Mouse (Mus musculus): Measurements from ENCODE around the gene Uevld.

DNA sequence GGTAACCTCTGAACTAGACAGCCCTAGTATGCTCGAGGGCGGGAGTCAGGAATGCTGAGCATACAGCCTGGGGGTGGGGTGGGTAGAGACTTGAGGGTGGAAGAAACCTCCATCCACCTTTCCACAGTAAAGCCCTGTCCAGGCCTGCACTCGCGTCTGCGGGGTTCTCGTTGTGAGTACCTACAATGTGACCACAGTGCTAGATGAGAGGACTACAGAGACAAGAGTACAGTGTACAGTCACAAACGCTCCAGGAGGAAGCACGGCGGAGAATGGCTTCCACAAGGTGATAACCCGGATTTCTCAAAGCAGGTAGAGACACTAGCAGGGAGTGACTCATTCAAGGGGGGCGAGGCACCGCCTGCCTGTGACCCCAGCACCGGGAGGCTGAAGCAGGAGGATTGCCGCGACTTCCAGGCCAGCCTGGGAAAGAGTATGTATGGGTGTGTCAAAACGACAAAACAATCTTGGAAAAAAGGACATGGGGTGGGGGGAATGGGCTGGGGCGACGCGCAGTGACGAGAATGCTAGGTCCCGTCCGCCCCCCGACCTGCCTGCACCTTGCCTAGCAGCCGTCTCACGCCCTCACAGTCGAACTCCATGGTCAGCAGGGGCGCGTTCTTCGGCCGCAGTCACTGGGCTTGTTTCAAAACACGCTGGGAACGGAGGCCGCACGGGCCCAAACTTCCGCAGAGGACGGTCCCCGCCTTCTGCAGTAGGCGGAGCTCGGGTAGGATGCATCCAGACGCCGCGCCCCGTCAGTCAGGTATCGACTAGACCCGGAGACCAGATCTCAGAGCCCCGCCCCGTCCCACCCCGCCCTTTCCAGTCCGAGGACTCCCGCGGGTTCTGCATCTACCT, at the start of gene Uevld:
- TF ChIP-seq POLR2A (IDR thresholded peaks at IDR 0.05; ENCODE audit: low read depth, low read length) = peak; percentile 59
- no peak for TF ChIP-seq CTCF (conservative IDR thresholded peaks at IDR 0.05 in 1 of 2, IDR thresholded peaks at IDR 0.05 in 1 of 2; ENCODE audit: low read depth in 2 of 2, low read length in 2 of 2)
- TF ChIP-seq JUND (conservative IDR thresholded peaks at IDR 0.05; ENCODE audit: low read depth, low read length) = no peak
- peak; percentile 82 for TF ChIP-seq MXI1 (IDR thresholded peaks at IDR 0.05; ENCODE audit: low read depth, low read length)
- TF ChIP-seq MAX (IDR thresholded peaks at IDR 0.05; ENCODE audit: low read length) = peak; percentile 71
- no peak for TF ChIP-seq EP300 (IDR thresholded peaks at IDR 0.05; ENCODE audit: low read length)
- TF ChIP-seq E2F4 (IDR thresholded peaks at IDR 0.05; ENCODE audit: insufficient replicate concordance, low read depth, low read length) = no peak
- TF ChIP-seq UBTF (IDR thresholded peaks at IDR 0.05; ENCODE audit: low read depth, low read length) = no peak
- no peak for TF ChIP-seq ZMIZ1 (IDR thresholded peaks at IDR 0.05; ENCODE audit: low read depth, low read length)
- no peak for TF ChIP-seq USF2 (conservative IDR thresholded peaks at IDR 0.05; ENCODE audit: low read depth, low read length)
